Mouse (Mus musculus) embryonic stem cell, embryonic (primary cell): ENCODE measurements around the gene Cacna2d3.

Source experiments
- CTCF ChIA-PET, 4 experiments: fragments of 300-600 bp in 2 of 4; fragments of 350-600 bp in 2 of 4; sonication (Branson Sonifier 250); formaldehyde crosslinking; loops; one replicate each; lab custom pipeline; 2022; ENCODE audit warnings: inconsistent platforms in 2 of 4; lab: Charles Lee
- POLR2A ChIA-PET, 4 experiments: fragments of 300-600 bp in 2 of 4; fragments of 350-600 bp in 2 of 4; sonication (Branson Sonifier 250); formaldehyde crosslinking; loops; one replicate each; lab custom pipeline; 2022; ENCODE audit warnings: antibody characterized with exemption in 4 of 4, inconsistent platforms in 1 of 4; lab: Charles Lee

Gene Cacna2d3

GRCm38 (mm10) chr14:29433076-29433714, 288.5 kb downstream of the Cacna2d3 start:
- ChIA-PET CTCF (interaction anchor here in 1 of 4 experiments (0.5 kb wide), 1 partner anchor 130 kb away, joined by 3 read pairs; no protein-coding TSS in a partner anchor), POLR2A (no interaction called here)

- CTCF ChIA-PET: interaction anchor here in 1 of 4 experiments (0.7 kb wide), 1 partner anchor 93 kb away, joined by 5 read pairs; no protein-coding TSS in a partner anchor
- POLR2A ChIA-PET: interaction anchor here in 1 of 4 experiments (0.8 kb wide), 1 partner anchor 60 kb away, joined by 8 read pairs; no protein-coding TSS in a partner anchor
Measured at GRCm38 (mm10) chr14:29429788-29430187, 291.9 kb downstream of the Cacna2d3 start.

- POLR2A ChIA-PET: no interaction called here
- CTCF ChIA-PET: no interaction called here
Measured at GRCm38 (mm10) chr14:29425666-29426065, 296.0 kb downstream of the Cacna2d3 start.

GRCm38 (mm10) chr14:29425208-29425607, 296.5 kb downstream of the Cacna2d3 start:
- ChIA-PET POLR2A (no interaction called here), CTCF (no interaction called here)

GRCm38 (mm10) chr14:29405878-29406165, 315.8 kb downstream of the Cacna2d3 start:
- CTCF ChIA-PET: no interaction called here
- POLR2A ChIA-PET: no interaction called here

GRCm38 (mm10) chr14:29405125-29405877, 316.4 kb downstream of the Cacna2d3 start:
- POLR2A ChIA-PET: no interaction called here
- CTCF ChIA-PET: no interaction called here

GRCm38 (mm10) chr14:29403849-29404808, 317.5 kb downstream of the Cacna2d3 start:
- POLR2A ChIA-PET: no interaction called here
- CTCF ChIA-PET: interaction anchor here in 1 of 4 experiments (0.6 kb wide), 1 partner anchor 885 kb away, joined by 3 read pairs; no protein-coding TSS in a partner anchor

- CTCF ChIA-PET: interaction anchor here in 1 of 4 experiments (1.2 kb wide), 1 partner anchor 25 kb away, joined by 3 read pairs; no protein-coding TSS in a partner anchor
- POLR2A ChIA-PET: interaction anchor here in 1 of 4 experiments (0.5 kb wide), 1 partner anchor 36 kb away, joined by 3 read pairs; no protein-coding TSS in a partner anchor
Measured at GRCm38 (mm10) chr14:29402471-29402870, 319.2 kb downstream of the Cacna2d3 start.

- CTCF ChIA-PET: no interaction called here
Measured at GRCm38 (mm10) chr14:29393786-29394185, 327.9 kb downstream of the Cacna2d3 start.

GRCm38 (mm10) chr14:29392851-29393250, 328.8 kb downstream of the Cacna2d3 start:
- CTCF ChIA-PET: no interaction called here
- POLR2A ChIA-PET: no interaction called here

More at GRCm38 (mm10) chr14:29393786-29394185, 327.9 kb downstream of the Cacna2d3 start:
- POLR2A ChIA-PET: no interaction called here

GRCm38 (mm10) chr14:29391489-29391888, 330.2 kb downstream of the Cacna2d3 start:
- ChIA-PET CTCF (no interaction called here), POLR2A (no interaction called here)

- CTCF ChIA-PET: no interaction called here
- POLR2A ChIA-PET: interaction anchor here in 1 of 4 experiments (1.3 kb wide), 1 partner anchor 10 kb away, joined by 4 read pairs; no protein-coding TSS in a partner anchor
Measured at GRCm38 (mm10) chr14:29387761-29388160, 333.9 kb downstream of the Cacna2d3 start.

- ChIA-PET CTCF (no interaction called here), POLR2A (no interaction called here)
Measured at GRCm38 (mm10) chr14:29385500-29385899, 336.2 kb downstream of the Cacna2d3 start.

- CTCF ChIA-PET: no interaction called here
- POLR2A ChIA-PET: no interaction called here
Measured at GRCm38 (mm10) chr14:29382786-29383185, 338.9 kb downstream of the Cacna2d3 start.

- ChIA-PET POLR2A (no interaction called here), CTCF (no interaction called here)
Measured at GRCm38 (mm10) chr14:29366911-29367310, 354.8 kb downstream of the Cacna2d3 start.

GRCm38 (mm10) chr14:29362448-29362847, 359.2 kb downstream of the Cacna2d3 start:
- POLR2A ChIA-PET: no interaction called here
- CTCF ChIA-PET: no interaction called here

- CTCF ChIA-PET: no interaction called here
- POLR2A ChIA-PET: no interaction called here
Measured at GRCm38 (mm10) chr14:29350627-29351026, 371.0 kb downstream of the Cacna2d3 start.

- ChIA-PET POLR2A (no interaction called here), CTCF (no interaction called here)
Measured at GRCm38 (mm10) chr14:29341581-29341980, 380.1 kb downstream of the Cacna2d3 start.

- ChIA-PET CTCF (no interaction called here), POLR2A (no interaction called here)
Measured at GRCm38 (mm10) chr14:29340728-29341127, 380.9 kb downstream of the Cacna2d3 start.
